Mouse (Mus musculus) ES-Bruce4 (cell line): ENCODE measurements around the gene Ppie. TPM values are rescaled to one million over a fixed set of nuclear protein-coding genes. Genes with fewer than 3 reads are reported as not detected.
"Not testable (repeated sequence)": the region's sequence is repeated elsewhere in the genome, so short reads cannot be mapped to it uniquely, and the experiment has no call there.

Source experiments
- H3K27ac ChIP-seq: 2 replicates; pipeline ENCODE4 v1.5.1; 2012; ENCODE audit warnings: low read length, inconsistent platforms; ENCODE audit not compliant: insufficient read depth
- H3K27me3 ChIP-seq: 2 replicates; pipeline ENCODE4 v1.6.1; 2012; ENCODE audit warnings: mild to moderate bottlenecking, low read length, inconsistent platforms; ENCODE audit not compliant: control insufficient read depth, poor library complexity, insufficient read depth, severe bottlenecking
- H3K36me3 ChIP-seq: 2 replicates; pipeline ENCODE4 v1.6.1; 2012; ENCODE audit warnings: inconsistent platforms, mild to moderate bottlenecking, low read length, moderate library complexity; ENCODE audit not compliant: control insufficient read depth, poor library complexity, insufficient read depth, severe bottlenecking
- H3K4me1 ChIP-seq: one replicate; pipeline ENCODE4 v1.8.1; 2011; ENCODE audit warnings: low read length; ENCODE audit not compliant: control insufficient read depth, insufficient read depth
- H3K4me3 ChIP-seq: 2 replicates; pipeline ENCODE4 v1.5.1; 2011; ENCODE audit warnings: low read depth, mild to moderate bottlenecking, low read length
- H3K9ac ChIP-seq: 2 replicates; pipeline ENCODE4 v1.6.1; 2012; ENCODE audit warnings: low read depth, mild to moderate bottlenecking, inconsistent platforms; ENCODE audit not compliant: poor library complexity, severe bottlenecking
- H3K9me3 ChIP-seq: replicated peaks from 2 replicates; pipeline ENCODE4 v1.6.1; 2012; ENCODE audit warnings: mild to moderate bottlenecking, low read length, inconsistent platforms; ENCODE audit not compliant: control insufficient read depth, poor library complexity, insufficient read depth, severe bottlenecking
- CTCF ChIP-seq: IDR thresholded peaks from one replicate; pipeline ENCODE4 v1.8.1; 2011; ENCODE audit warnings: low read depth, low read length
- EP300 ChIP-seq: IDR thresholded peaks from 2 replicates; pipeline ENCODE4 v1.6.1; 2011; ENCODE audit warnings: low read depth, low read length; ENCODE audit not compliant: insufficient read depth
- POLR2A ChIP-seq: IDR thresholded peaks from one replicate; pipeline ENCODE4 v1.8.1; 2011; ENCODE audit warnings: low read length; ENCODE audit not compliant: insufficient read depth
- polyA plus RNA-seq: library from polyadenylated mRNA; stranded (reverse); fragments of >200 nt; gene quantifications from 2 replicates; pipeline ENCODE4 v1.2.4, GENCODE M21; 2011; ENCODE audit warnings: low read depth; ENCODE audit not compliant: missing spikeins, insufficient read depth, insufficient read length

Gene Ppie
- polyA plus RNA-seq, 1 experiment, result 69.9 TPM

DNA sequence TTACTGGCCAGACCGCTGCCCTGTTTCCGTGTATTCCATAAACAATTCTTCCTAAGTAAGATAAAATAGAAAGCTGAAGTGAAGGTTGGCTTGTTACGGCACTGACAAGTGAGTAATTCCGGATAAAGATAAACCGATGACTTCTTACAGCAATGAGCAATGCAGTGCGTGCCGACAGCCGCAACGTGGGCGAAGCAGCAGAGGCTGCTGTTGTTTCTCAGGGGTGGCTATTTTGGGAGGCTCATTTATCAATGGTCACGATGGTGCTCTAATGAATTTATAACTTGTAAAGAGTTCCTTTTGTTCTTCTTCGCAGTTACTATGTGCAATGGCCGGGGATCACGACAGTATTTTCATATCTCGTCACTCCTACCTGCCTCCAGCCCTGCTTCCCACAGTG is 24.4 kb upstream of the Ppie start:
- Histone ChIP-seq H3K4me1 (no peaks in the 10 kb centered on the region), H3K4me3 (no peak overlapping the region), H3K27me3 (peaks cover 2% of the 10 kb centered on the region; the same call in 1 of the 2 replicates), H3K36me3 (no peaks in the 10 kb centered on the region), H3K9ac (no peak overlapping the region), H3K9me3 (no peaks in the 10 kb centered on the region), H3K27ac (no peak overlapping the region)
- TF ChIP-seq CTCF, result no peak
- TF ChIP-seq POLR2A, result no peak
- no peak for TF ChIP-seq EP300

DNA sequence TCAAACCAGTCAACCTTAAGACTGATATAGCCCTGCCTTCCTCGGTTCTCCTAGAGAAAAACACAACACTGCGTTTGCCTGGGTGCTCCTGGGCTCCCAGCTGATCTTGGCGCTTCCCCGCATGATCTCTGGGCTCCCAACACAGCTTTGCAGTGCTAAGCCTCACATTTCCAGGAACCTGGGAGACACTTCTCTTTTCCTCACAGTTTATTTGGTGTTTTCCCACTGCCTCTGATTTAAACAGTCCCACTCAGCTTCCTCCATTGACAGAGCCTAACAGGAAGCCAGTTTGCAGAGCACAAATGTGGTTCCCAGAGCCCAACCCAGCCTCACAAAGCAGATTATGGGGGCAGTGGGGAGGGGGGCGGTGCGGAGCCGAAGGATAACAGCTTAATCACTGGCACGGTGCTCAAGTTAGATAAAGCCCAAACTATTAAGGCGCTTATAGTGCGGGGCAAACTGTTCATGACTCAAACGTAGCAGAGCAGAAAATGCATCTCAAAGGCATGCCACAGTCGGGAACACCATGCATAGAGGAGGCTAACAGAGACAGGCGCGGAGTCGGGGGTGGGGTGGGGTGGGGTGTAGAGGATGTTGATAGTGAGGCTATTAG is 22.7 kb upstream of the Ppie start:
- no peaks in the 10 kb centered on the region for H3K4me1 ChIP-seq
- no peak overlapping the region for H3K9ac ChIP-seq
- no peak overlapping the region for H3K4me3 ChIP-seq
- H3K36me3 ChIP-seq, result no peaks in the 10 kb centered on the region
- H3K27ac ChIP-seq, result no peak overlapping the region
- TF ChIP-seq CTCF (no peak), EP300 (no peak), POLR2A (no peak)
- H3K9me3 ChIP-seq, result no peaks in the 10 kb centered on the region
- H3K27me3 ChIP-seq, result peaks cover 2% of the 10 kb centered on the region; the same call in 1 of the 2 replicates

DNA sequence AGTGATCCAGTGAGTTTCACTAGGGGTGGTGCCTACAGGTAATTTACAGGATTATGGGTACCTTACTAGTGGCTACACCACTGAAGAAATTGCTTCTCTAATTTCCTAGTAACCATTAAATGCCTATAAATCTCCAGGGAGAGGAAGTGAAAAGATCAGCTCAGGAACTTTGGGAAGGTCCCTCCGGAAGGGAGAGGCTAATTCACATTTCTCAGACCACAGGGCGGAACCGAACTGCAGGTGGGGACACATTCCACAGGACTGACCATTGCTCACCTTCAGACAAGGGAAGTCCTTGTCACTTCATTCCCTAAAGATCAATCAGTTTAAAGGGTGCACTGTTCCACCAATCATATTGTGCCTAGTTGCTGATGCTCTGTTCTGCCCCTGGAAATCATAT is 21.5 kb upstream of the Ppie start:
- H3K36me3 ChIP-seq, result not testable (repeated sequence)

DNA sequence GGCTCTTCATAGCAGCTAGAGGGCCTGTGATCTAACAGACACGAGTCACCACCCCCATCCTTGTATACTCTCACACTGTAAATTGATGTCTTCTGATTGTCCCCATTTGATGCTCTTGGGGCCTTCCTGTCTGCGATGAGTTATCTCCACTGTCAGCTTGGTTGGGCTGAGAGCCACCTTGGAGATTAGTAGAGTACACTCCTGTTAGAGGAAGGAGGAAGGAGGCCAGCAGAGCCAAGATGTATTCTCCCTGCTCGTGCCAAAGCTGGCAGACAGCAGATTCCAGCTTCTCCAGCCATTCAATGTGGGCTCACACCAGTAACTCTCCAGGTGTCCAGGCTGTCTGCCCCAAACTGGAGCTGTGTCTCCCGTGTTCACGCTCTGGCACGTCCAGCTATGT is 20.8 kb upstream of the Ppie start:
- no peak overlapping the region for H3K4me3 ChIP-seq
- peaks cover 2% of the 10 kb centered on the region; the same call in 1 of the 2 replicates for H3K27me3 ChIP-seq
- H3K36me3 ChIP-seq, result no peaks in the 10 kb centered on the region
- H3K4me1 ChIP-seq, result no peaks in the 10 kb centered on the region
- no peaks in the 10 kb centered on the region for H3K9me3 ChIP-seq
- no peak overlapping the region for H3K9ac ChIP-seq
- no peak overlapping the region for H3K27ac ChIP-seq
- TF ChIP-seq CTCF (no peak), POLR2A (no peak)

More for the DNA sequence above, 21.5 kb upstream of the Ppie start:
- not testable (repeated sequence) for H3K27ac ChIP-seq, H3K9ac ChIP-seq, H3K4me1 ChIP-seq, H3K4me3 ChIP-seq, H3K27me3 ChIP-seq, H3K9me3 ChIP-seq

DNA sequence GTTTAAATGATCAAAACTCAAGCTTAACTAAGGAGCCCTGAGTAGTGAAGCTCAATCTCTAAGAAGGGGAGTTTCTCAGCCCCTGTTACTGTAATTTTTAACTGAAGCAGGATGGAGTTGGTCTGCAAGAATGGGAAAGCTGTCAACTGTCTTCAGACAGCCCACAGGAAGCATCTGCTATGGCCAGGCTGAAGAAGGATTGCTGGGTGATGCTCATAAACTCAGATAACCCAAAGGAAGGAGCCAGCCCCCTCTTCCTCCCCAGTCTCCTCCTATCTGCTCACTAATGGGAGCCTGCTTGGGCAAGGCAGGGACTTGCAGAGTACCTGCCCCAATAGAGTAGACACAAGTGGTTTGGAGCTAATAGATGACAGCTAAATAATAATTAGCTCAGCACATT is 16.1 kb upstream of the Ppie start:
- no peaks in the 10 kb centered on the region for H3K9me3 ChIP-seq
- TF ChIP-seq CTCF (no peak), POLR2A (no peak), EP300 (no peak)
- H3K36me3 ChIP-seq, result no peaks in the 10 kb centered on the region
- H3K9ac ChIP-seq, result no peak overlapping the region
- no peaks in the 10 kb centered on the region for H3K27me3 ChIP-seq
- no peak overlapping the region for H3K27ac ChIP-seq
- no peaks in the 10 kb centered on the region for H3K4me1 ChIP-seq
- no peak overlapping the region for H3K4me3 ChIP-seq

DNA sequence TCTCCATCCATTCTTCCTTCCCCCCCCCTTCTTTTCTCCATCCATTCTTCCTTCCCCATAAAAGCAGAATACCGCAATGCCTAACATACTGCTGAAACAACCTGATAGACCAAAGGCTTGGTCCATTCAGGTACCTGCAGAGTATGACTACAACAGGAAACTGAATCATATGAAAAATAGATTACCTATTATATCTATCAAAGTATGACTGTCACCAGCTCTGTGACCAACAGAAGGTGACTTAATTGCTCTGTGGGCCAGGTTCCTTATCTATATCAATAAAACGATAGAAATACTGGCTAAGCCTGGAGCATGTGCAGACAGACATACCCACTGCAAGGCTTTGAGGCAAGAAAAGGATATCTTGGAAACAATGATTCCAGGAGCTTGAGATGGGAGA is 15.7 kb upstream of the Ppie start:
- Histone ChIP-seq H3K4me3 (no peak overlapping the region), H3K27ac (no peak overlapping the region), H3K27me3 (no peaks in the 10 kb centered on the region), H3K36me3 (no peaks in the 10 kb centered on the region), H3K9ac (no peak overlapping the region), H3K4me1 (no peaks in the 10 kb centered on the region), H3K9me3 (no peaks in the 10 kb centered on the region)
- TF ChIP-seq EP300 (no peak), CTCF (no peak), POLR2A (no peak)
